Mouse (Mus musculus) cerebellum, postnatal 36 days (tissue): ENCODE data around the gene Vmn2r26.
"Not testable (repeated sequence)": the region's sequence is repeated elsewhere in the genome, so short reads cannot be mapped to it uniquely, and the experiment has no call there.

ENCODE experiments used
- DNase-seq, 2 experiments: peaks; one replicate each; pipeline ENCODE4 v3.0.0; 2021 to 2022; ENCODE audit warnings: mixed read lengths in 2 of 2

Gene Vmn2r26

GRCm38 (mm10) chr6:124024268-124024667, at the start of gene Vmn2r26:
Vmn2r26 (plus strand) TSS chr6:124024568.
- not testable (repeated sequence) for DNase-seq

GRCm38 (mm10) chr6:124020841-124021240, 3.5 kb upstream of the Vmn2r26 start:
- no peak for DNase-seq

GRCm38 (mm10) chr6:124048388-124048787, 24.0 kb downstream of the Vmn2r26 start:
- DNase-seq = no peak

- not testable (repeated sequence) for DNase-seq
These were observed 29.2 kb downstream of the Vmn2r26 start for GRCm38 (mm10) chr6:124053611-124054010.

- no peak for DNase-seq
These were observed 78.0 kb downstream of the Vmn2r26 start for GRCm38 (mm10) chr6:124102334-124102733.
